Mouse (Mus musculus): ENCODE data around the gene Klk1b21. TPM values are rescaled to one million over a fixed set of nuclear protein-coding genes. Genes with fewer than 3 reads are reported as not detected.

Klk1b21 gene
- not detected in 2 replicates for polyA plus RNA-seq (2012; rRNA removed; ENCODE audit: low replicate concordance)

DNA sequence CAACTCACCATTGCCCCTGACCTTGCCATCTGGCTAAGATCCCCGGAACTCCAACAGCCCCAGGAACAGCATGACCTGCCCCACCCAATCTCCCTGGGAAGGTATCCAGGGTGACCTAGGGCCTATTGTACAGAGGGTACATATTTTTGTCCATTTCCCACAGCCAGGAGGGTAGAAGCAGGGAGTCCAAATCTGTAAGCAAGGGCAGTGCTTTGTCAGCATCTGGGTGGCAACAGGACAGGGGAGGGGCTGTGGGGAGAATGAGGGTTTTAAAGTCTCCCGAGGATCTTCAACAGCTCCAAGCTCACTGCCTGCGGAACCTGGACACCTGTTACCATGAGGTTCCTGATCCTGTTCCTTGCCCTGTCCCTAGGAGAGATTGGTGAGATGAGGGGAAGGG lies at the start of gene Klk1b21:
TSS of gene Klk1b21 (plus strand) at position 301 of the 400 bp plus-strand sequence.

GRCm38 (mm10) chr7:44112373-44112772 lies 10.2 kb downstream of the Klk1b21 start, which contains the start of gene Klk1b22:
Gene Klk1b22, plus strand, starts transcription at chr7:44112673.

DNA sequence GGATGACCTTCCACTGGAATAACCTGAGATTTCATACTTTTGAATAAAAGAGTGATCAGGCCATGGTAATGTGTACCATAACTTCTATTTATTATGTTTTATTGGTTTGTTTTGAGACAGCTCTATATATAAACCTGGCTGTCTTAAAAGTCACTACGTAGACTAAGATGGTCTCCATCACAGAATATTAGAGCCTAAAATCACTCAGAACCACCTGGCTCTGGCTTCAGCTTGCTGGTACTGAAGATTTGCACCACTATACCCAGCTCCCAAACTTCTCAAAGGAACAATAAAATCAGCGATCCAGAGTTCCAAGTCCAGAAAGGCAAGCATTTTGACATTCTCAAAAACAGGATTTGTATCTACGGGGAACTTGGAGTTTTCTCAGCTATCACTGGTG lies 34.3 kb downstream of the Klk1b21 start, which contains the start of gene Klk1b16:
TSS of gene Klk1b16 (plus strand) at position 301 of the 400 bp plus-strand sequence.

Other genes with a start within 250 kb of the Klk1b21 start
- gene Klk4, start 221.2 kb upstream of the Klk1b21 start, polyA plus RNA-seq (2012; rRNA removed; ENCODE audit: low replicate concordance), result 0.09 TPM in 1 of 2 replicates, not detected in the other
- not detected in 2 replicates for gene Klk15, start 168.6 kb upstream of the Klk1b21 start, polyA plus RNA-seq (2012; rRNA removed; ENCODE audit: low replicate concordance)
- not detected in 2 replicates for gene Klk1b8, start 151.7 kb upstream of the Klk1b21 start, polyA plus RNA-seq (2012; rRNA removed; ENCODE audit: low replicate concordance)
- not detected in 2 replicates for gene Klk1b1, start 135.6 kb upstream of the Klk1b21 start, polyA plus RNA-seq (2012; rRNA removed; ENCODE audit: low replicate concordance)
- not detected in 2 replicates for gene Klk1b9, start 126.3 kb upstream of the Klk1b21 start, polyA plus RNA-seq (2012; rRNA removed; ENCODE audit: low replicate concordance)
- gene Klk1b11, start 106.5 kb upstream of the Klk1b21 start, polyA plus RNA-seq (2012; rRNA removed; ENCODE audit: low replicate concordance), result not detected in 2 replicates
- not detected in 2 replicates for gene Klk1b26, start 90.2 kb upstream of the Klk1b21 start, polyA plus RNA-seq (2012; rRNA removed; ENCODE audit: low replicate concordance)
- gene Klk1b27, start 50.0 kb upstream of the Klk1b21 start, polyA plus RNA-seq (2012; rRNA removed; ENCODE audit: low replicate concordance), result 0.19 and 0.28 TPM in 2 replicates
- not detected in 2 replicates for gene Klk1b22, start 10.3 kb downstream of the Klk1b21 start, polyA plus RNA-seq (2012; rRNA removed; ENCODE audit: low replicate concordance)
- gene Klk1b16, start 34.4 kb downstream of the Klk1b21 start, polyA plus RNA-seq (2012; rRNA removed; ENCODE audit: low replicate concordance), result not detected in 2 replicates
- gene Klk1b24, start 85.9 kb downstream of the Klk1b21 start, polyA plus RNA-seq (2012; rRNA removed; ENCODE audit: low replicate concordance), result not detected in 2 replicates
- not detected in 2 replicates for gene Klk1b3, start 95.9 kb downstream of the Klk1b21 start, polyA plus RNA-seq (2012; rRNA removed; ENCODE audit: low replicate concordance)
- gene Klk1b4, start 105.1 kb downstream of the Klk1b21 start, polyA plus RNA-seq (2012; rRNA removed; ENCODE audit: low replicate concordance), result not detected in 2 replicates
- not detected in 2 replicates for gene Klk1b5, start 113.6 kb downstream of the Klk1b21 start, polyA plus RNA-seq (2012; rRNA removed; ENCODE audit: low replicate concordance)
- 0.50 and 2.1 TPM in 2 replicates for gene Klk1, start 123.0 kb downstream of the Klk1b21 start, polyA plus RNA-seq (2012; rRNA removed; ENCODE audit: low replicate concordance)
- gene Gm36864, start 133.8 kb downstream of the Klk1b21 start, polyA plus RNA-seq (2012; rRNA removed; ENCODE audit: low replicate concordance), result not detected in 2 replicates
- gene 1700028J19Rik, start 144.4 kb downstream of the Klk1b21 start, polyA plus RNA-seq (2012; rRNA removed; ENCODE audit: low replicate concordance), result 1.2 and 1.4 TPM in 2 replicates
- gene 2410002F23Rik, start 144.4 kb downstream of the Klk1b21 start, polyA plus RNA-seq (2012; rRNA removed; ENCODE audit: low replicate concordance), result 57.6 and 167 TPM in 2 replicates
- gene Acp4, start 155.1 kb downstream of the Klk1b21 start, polyA plus RNA-seq (2012; rRNA removed; ENCODE audit: low replicate concordance), result not detected in 2 replicates
- 1.4 TPM in 1 of 2 replicates, not detected in the other for gene Gm15517, start 159.1 kb downstream of the Klk1b21 start, polyA plus RNA-seq (2012; rRNA removed; ENCODE audit: low replicate concordance)
- 5.1 and 8.4 TPM in 2 replicates for gene Clec11a, start 204.6 kb downstream of the Klk1b21 start, polyA plus RNA-seq (2012; rRNA removed; ENCODE audit: low replicate concordance)
- gene Shank1, start 207.9 kb downstream of the Klk1b21 start, polyA plus RNA-seq (2012; rRNA removed; ENCODE audit: low replicate concordance), result 0.39 and 2.3 TPM in 2 replicates

Data from subcutaneous adipose tissue, adult 2 months (tissue).